Mouse (Mus musculus) B cell, adult 2 months (primary cell): ENCODE measurements around the gene Mapkapk5.
"Not testable (repeated sequence)": the region's sequence is repeated elsewhere in the genome, so short reads cannot be mapped to it uniquely, and the experiment has no call there.

Source experiments
- DNase-seq, 2 experiments: peaks; one replicate each; pipeline ENCODE4 v3.0.0; 2022

Gene Mapkapk5

GRCm38 (mm10) chr5:121562436-121562835, 16.7 kb upstream of the Mapkapk5 start:
- DNase-seq, result peak in 1 of 2 experiments; percentile 8

- no peak for DNase-seq
Measured at GRCm38 (mm10) chr5:121549196-121549595, 3.5 kb upstream of the Mapkapk5 start.

GRCm38 (mm10) chr5:121547084-121547483, 1.4 kb upstream of the Mapkapk5 start:
- DNase-seq, result no peak

- peak; percentile 44 to 55 for DNase-seq
Measured at GRCm38 (mm10) chr5:121546530-121546895, 808 bp upstream of the Mapkapk5 start.

- peak; percentile 53 to 63 for DNase-seq
Measured at GRCm38 (mm10) chr5:121544910-121545792, 554 bp downstream of the Mapkapk5 start, which contains the start of the genes Adam1a and Gm42878. Gene Adam1a, minus strand, starts transcription at chr5:121545482. Gene Gm42878, minus strand, starts transcription at chr5:121545482.

GRCm38 (mm10) chr5:121543370-121543769, 2.3 kb downstream of the Mapkapk5 start:
- DNase-seq, result no peak

- peak in 1 of 2 experiments; percentile 6 for DNase-seq
Measured at GRCm38 (mm10) chr5:121541235-121541634, 4.5 kb downstream of the Mapkapk5 start.

- no peak for DNase-seq
Measured at GRCm38 (mm10) chr5:121540066-121540465, 5.6 kb downstream of the Mapkapk5 start.

- no peak for DNase-seq
Measured at GRCm38 (mm10) chr5:121537588-121537987, 8.1 kb downstream of the Mapkapk5 start.

- no peak for DNase-seq
Measured at GRCm38 (mm10) chr5:121536921-121537555, 8.7 kb downstream of the Mapkapk5 start.

GRCm38 (mm10) chr5:121535116-121535515, 10.6 kb downstream of the Mapkapk5 start:
- no peak for DNase-seq

GRCm38 (mm10) chr5:121534521-121534920, 11.2 kb downstream of the Mapkapk5 start:
- peak; percentile 49 for DNase-seq

GRCm38 (mm10) chr5:121526961-121527360, 18.7 kb downstream of the Mapkapk5 start:
- no peak for DNase-seq

GRCm38 (mm10) chr5:121526526-121526925, 19.2 kb downstream of the Mapkapk5 start:
- DNase-seq, result no peak

GRCm38 (mm10) chr5:121525774-121526450, 19.8 kb downstream of the Mapkapk5 start:
- DNase-seq, result no peak

- not testable (repeated sequence) for DNase-seq
Measured at GRCm38 (mm10) chr5:121519758-121520157, 25.9 kb downstream of the Mapkapk5 start.

GRCm38 (mm10) chr5:121518983-121519382, 26.7 kb downstream of the Mapkapk5 start:
- DNase-seq, result no peak

- DNase-seq, result no peak
Measured at GRCm38 (mm10) chr5:121510009-121510408, 35.7 kb downstream of the Mapkapk5 start.

- DNase-seq, result no peak
Measured at GRCm38 (mm10) chr5:121506846-121507245, 38.9 kb downstream of the Mapkapk5 start.

GRCm38 (mm10) chr5:121503231-121503630, 42.5 kb downstream of the Mapkapk5 start, which contains the start of gene Adam1b:
Gene Adam1b, minus strand, starts transcription at chr5:121503435.
- DNase-seq, result no peak

- DNase-seq, result not testable (repeated sequence)
Measured at GRCm38 (mm10) chr5:121501424-121501996, 44.2 kb downstream of the Mapkapk5 start.

GRCm38 (mm10) chr5:121500719-121501118, 45.0 kb downstream of the Mapkapk5 start:
- DNase-seq, result no peak

GRCm38 (mm10) chr5:121493305-121493704, 52.4 kb downstream of the Mapkapk5 start:
- DNase-seq, result no peak
